Mouse (Mus musculus) right cerebral cortex, adult 2 months (tissue): ENCODE measurements around the gene Xlr4b.
"Not testable (repeated sequence)": the region's sequence is repeated elsewhere in the genome, so short reads cannot be mapped to it uniquely, and the experiment has no call there.

Experiments
- DNase-seq, 2 experiments: peaks; one replicate each; pipeline ENCODE4 v3.0.0; 2021 to 2022; ENCODE audit warnings: low spot score in 2 of 2

Xlr4b gene

DNA sequence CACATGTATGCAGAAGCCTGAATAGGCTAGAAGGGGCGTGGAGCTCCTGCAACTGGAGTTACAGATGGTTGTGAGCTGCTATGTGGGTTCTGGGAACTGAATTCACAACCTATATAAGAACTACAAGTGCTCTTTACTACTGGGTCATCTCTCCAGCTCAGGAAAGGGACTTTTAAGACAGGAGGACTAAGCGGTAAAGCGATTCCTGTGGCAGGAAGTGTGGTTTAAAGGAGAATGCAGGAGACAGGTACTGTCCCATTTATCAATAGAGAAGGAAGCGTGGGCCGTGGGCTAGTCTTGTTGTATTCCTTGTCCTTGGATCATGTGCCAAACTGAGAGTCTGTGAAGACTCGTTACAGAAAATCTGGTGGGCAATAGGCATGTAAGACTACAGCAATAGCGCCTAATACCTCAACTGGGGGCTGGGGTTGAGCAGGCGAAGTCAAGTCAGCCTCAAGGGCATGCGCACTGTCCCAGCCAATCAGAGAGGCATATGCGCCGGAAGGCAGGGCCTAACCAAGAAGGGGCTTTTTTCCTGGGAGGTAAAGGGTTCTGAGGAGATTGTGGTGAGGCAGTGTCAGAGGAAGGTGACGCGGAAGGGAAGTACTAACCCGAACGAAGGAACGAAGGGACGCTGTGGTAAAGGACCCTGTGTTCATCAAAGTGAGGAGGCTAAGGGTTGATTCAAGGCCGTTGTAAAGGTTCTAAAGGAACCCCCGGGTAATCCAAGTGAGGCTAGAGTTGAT lies at the start of gene Xlr4b:
Xlr4b (plus strand) TSS at position 515 of the 746 bp plus-strand sequence.
- DNase-seq = not testable (repeated sequence)

- DNase-seq = not testable (repeated sequence)
Measured at GRCm38 (mm10) chrX:73176889-73177288, 37.2 kb upstream of the Xlr4b start, which contains the start of gene Spin2d. Gene Spin2d, minus strand, starts transcription at chrX:73176989.

- peak in 1 of 2 experiments; percentile 3 for DNase-seq
Measured at GRCm38 (mm10) chrX:73191934-73192333, 22.2 kb upstream of the Xlr4b start, which contains the start of gene Xlr3b. Gene Xlr3b, plus strand, starts transcription at chrX:73192207.

- no peak for DNase-seq
Measured at GRCm38 (mm10) chrX:73225365-73225764, 11.2 kb downstream of the Xlr4b start.

GRCm38 (mm10) chrX:73227914-73228605 lies 13.9 kb downstream of the Xlr4b start, which contains the start of gene F8a:
Gene F8a, plus strand, starts transcription at chrX:73228291.
- peak; percentile 68 to 78 for DNase-seq

GRCm38 (mm10) chrX:73228606-73229214 lies 14.6 kb downstream of the Xlr4b start:
- peak; percentile 26 to 30 for DNase-seq

DNA sequence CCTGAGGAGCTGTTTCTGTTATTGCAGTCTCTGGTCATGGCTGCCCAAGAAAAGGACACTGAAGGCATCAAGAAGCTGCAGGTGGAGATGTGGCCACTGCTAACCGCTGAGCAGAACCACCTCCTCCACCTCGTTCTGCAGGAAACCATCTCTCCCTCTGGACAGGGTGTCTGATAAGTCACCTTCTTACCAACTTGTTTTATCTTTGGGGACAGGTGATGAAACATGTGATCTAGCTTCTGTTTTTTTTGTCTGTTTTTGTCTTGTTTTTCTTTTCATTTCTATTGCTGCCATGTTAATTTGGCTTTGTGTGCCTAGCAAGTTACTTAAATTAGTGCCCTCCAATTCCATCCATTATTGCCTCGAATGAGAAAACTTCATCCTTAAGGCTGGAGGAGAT lies 15.2 kb downstream of the Xlr4b start:
- DNase-seq = no peak

GRCm38 (mm10) chrX:73242821-73243325 lies 28.7 kb downstream of the Xlr4b start, which contains the start of gene Xlr4c:
Gene Xlr4c, minus strand, starts transcription at chrX:73243130.
- not testable (repeated sequence) for DNase-seq

- DNase-seq = not testable (repeated sequence)
Measured at GRCm38 (mm10) chrX:73262428-73262827, 48.3 kb downstream of the Xlr4b start.

- not testable (repeated sequence) for DNase-seq
Measured at GRCm38 (mm10) chrX:73265270-73265669, 51.1 kb downstream of the Xlr4b start, which contains the start of gene Xlr3c. Gene Xlr3c, minus strand, starts transcription at chrX:73265390.
